Mouse (Mus musculus): ENCODE data around the gene Brdt. TPM values are rescaled to one million over a fixed set of nuclear protein-coding genes. Genes with fewer than 3 reads are reported as not detected.
"Not testable (repeated sequence)": the region's sequence is repeated elsewhere in the genome, so short reads cannot be mapped to it uniquely, and the experiment has no call there.

The Brdt gene
- total RNA-seq, 2 experiments from 2014 or later, result not detected

DNA sequence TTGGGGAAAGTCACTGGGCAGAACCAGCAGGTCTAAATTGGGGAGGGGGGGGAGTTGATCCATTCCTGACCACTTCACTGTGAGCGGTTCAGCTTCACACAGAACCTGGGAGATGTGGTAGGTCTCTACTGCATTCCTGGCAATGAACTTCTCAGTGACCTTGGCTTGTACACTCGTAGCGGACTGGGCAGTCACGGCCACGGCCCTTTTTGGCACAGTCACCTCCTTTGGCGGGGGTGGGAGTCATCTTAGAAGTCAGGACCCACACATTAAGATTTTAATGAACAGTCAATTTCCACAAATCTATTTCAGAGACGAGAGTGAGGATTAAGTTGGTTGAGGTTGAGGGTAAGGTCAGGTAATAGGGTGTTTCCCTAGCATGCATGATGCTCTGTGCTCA, 13.8 kb upstream of the Brdt start:
- ATAC-seq (replicated peaks; ENCODE audit: low FRiP score, poor library complexity, severe bottlenecking), result no peak

DNA sequence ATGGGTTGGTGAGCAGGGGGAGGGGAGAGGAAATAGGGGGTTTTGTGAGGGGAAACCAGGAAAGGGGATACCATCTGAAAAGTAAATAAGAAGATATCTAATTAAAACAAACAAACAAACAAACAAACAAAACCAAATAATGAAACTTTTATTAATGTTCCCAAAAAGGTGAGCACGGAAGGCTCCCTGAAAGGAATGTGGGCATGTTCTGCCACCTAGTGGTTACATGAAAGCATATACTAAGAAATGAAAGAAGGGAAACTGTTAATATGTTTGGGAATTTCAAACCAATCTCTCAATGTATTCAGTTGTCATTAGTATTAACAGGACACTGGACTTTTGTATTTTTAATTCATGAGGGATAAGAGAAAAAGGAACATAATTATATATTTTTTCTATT, 10.3 kb upstream of the Brdt start:
- ATAC-seq (replicated peaks; ENCODE audit: low FRiP score, poor library complexity, severe bottlenecking), result no peak

DNA sequence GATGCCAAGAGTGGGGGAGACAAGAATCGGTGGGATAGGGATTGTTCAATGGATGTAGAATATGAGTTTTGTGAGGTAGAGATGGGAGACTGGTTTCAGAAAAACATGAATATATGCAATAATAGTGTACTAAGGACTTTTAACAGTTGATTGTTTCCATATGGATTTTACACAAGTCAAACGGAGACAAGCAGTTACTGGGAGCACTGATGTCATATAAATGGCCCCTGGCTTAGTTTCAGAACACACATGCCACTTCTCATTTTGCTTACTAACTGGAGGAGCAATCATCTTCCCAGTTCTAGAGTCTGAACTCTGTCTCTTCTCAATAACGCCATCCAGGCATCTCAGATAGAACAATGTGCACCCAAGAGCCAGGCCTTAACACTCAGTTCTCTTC, 9.4 kb downstream of the Brdt start:
- no peak for ATAC-seq (replicated peaks; ENCODE audit: low FRiP score, poor library complexity, severe bottlenecking)

DNA sequence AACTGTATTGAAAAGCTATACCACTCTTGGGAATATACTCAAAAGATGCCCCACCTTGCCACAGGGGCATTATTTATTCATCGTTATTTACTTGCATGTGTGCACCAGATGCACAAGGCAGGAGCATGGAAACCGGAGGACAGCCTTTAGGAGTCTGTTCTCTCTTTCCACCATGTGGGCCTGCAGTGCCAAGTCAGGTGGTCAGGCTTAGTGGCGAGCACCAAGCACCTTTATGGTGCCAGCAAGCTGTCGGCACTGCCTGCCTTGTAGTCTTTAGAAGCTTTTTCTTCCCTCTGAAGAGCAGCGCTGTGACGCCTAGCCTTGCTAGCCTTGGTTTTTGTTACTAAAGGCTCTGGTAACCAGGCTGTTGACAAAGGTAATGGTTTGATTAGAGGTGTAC, 11.9 kb downstream of the Brdt start:
- ATAC-seq (replicated peaks; ENCODE audit: low FRiP score, poor library complexity, severe bottlenecking), result no peak

DNA sequence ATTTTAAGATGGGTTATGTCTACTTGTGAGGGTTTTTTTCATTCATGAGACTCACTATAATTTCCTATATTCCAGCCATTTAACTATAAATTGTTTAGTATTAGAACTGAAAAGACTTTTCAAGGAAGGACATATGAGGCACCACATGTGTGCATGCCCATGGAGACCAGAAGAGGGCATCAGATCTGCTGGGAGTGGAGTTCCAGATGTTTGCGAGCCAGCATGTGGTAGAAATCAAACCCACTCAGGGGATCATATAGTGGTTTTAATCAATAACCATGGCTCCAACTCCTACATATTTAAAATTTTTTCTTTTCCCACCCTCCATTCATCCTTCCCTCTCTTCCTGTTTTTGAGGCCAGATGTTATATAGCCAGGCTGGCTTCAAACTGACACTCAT, 15.3 kb downstream of the Brdt start:
- no peak for ATAC-seq (replicated peaks; ENCODE audit: low FRiP score, poor library complexity, severe bottlenecking)

DNA sequence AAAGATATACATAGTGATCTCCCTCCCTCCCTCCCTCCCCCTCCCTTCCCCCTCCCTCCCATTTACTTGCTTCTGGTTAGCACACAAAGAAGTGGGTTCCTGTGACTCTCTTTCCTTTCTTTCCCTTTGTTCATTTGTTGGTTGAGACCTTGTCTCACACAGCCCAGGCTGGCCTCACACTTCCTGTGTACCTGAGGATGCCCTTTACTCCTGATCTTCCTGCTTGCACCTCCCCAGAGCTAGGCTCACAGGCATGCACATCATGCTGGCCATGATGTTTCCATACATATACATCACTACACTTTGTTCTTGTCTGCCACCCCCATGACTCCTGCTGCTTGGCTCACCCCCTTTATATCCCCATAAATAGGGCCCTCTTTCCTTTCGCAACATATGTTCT, 21.6 kb downstream of the Brdt start:
- ATAC-seq (replicated peaks; ENCODE audit: low FRiP score, poor library complexity, severe bottlenecking), result no peak

DNA sequence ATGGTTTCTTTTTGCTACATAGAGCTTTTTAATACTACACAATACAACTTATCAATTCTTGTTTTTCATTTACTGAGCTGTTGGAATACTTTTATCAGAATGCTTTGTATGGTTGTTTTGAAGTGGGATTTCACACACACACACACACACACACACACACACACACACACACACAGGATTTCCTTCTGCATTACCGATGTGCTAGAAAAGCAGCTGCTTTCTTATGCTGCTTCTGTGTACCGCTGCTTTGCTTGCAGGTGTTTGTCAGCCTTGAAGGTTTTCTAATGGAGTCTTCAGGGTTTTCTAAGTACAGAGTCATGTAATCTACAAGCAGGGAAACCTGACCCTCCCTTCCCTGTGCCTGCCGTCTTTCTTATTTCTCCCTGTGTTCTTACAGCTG, 23.0 kb downstream of the Brdt start:
- no peak for ATAC-seq (replicated peaks; ENCODE audit: low FRiP score, poor library complexity, severe bottlenecking)

DNA sequence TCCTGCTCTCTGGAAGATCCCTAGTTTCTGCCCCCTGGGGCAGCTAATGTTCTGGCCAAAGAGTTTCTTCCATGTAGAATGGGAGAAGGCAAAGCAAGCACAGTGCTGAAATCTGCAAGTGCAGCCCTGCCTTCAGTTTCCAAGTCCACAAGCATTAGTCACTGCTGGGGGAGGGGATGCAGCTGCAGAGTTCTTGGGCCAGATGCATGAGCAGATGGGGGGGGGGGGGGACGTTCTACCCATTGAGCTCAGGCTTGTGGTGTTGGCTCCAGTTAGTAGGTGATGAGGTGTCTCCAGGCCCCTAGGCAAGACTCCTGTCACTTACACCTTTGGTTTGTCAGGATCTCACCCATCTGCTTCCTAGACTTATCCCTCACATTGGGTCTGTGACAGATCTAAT, 24.8 kb downstream of the Brdt start:
- ATAC-seq (replicated peaks; ENCODE audit: low FRiP score, poor library complexity, severe bottlenecking), result no peak

DNA sequence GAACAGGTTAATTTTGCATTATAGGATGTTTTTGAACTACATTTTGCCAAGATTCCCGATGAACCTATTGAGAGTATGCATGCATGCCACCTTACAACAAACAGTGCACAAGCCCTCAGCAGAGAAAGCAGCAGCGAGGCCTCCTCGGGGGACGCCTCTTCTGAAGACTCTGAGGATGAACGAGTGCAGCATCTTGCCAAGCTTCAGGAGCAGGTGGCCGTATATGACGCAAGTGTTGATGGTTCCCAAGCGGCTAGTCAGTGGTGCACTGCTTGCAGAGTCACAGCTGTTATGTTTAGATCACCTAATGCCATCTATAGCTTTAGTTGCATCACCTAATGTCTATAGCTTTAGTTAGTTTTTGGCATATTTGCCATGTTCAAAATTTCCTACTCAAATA, 26.8 kb downstream of the Brdt start:
- no peak for ATAC-seq (replicated peaks; ENCODE audit: low FRiP score, poor library complexity, severe bottlenecking)

DNA sequence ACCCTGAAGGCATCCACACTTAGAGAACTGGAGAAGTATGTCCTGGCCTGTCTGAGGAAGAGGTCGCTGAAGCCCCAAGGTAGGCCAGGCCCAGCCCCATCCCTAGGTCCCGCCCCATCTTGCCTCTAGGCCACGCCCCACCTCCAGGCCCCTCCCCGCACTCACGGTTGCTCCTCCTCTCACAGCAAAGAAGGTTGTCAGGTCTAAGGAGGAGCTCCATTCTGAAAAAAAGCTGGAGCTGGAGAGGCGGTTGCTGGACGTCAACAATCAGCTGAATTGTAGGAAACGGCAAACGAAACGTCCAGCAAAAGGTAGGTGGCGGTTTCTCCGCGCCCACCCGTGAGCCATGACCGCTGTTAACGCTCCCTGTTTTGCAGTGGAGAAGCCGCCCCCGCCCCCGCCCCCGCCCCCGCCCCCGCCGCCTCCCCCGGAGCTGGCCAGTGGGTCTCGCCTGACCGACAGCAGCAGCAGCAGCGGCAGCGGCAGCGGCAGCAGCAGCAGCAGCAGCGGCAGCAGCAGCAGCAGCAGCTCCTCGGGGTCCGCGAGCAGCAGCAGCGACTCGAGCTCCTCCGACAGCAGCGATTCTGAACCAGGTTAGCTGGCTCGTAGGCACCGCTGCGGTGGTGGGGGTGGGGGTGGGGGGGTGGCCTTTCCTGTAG, 28.6 kb downstream of the Brdt start:
- peak; percentile 97 for ATAC-seq (replicated peaks; ENCODE audit: low FRiP score, poor library complexity, severe bottlenecking)

DNA sequence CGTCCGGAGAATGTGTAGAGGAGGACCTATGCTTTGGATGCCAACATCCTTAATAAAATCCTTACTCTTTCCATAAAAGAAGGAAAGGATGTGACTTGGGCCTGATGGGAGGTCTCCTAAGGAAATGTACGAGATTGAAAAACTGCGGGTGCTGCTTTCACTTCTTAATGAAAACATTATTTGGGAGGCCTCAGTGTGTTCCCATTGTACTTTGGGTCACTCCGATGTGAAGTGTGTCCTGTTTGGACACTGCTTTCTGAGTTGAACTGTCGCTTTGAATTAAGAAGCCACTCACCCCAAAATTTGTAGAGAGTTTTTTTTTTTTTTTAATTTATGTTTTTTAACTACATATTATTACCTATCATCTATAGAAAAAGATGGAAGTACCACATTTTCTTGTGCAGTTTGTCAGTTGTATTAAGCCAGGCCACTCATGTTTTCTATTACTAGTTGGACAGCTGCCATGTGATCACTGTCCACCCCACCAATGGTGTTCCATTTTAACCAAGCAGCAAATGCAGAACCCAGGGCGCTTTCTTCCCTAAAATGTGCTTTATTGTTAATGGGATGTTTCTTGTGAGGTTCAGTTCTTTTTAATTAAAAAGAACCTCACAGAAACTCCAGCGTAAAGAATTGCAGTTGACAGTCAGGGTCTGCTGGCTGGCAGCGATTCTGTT, 29.2 kb downstream of the Brdt start:
- ATAC-seq (replicated peaks; ENCODE audit: low FRiP score, poor library complexity, severe bottlenecking), result no peak

DNA sequence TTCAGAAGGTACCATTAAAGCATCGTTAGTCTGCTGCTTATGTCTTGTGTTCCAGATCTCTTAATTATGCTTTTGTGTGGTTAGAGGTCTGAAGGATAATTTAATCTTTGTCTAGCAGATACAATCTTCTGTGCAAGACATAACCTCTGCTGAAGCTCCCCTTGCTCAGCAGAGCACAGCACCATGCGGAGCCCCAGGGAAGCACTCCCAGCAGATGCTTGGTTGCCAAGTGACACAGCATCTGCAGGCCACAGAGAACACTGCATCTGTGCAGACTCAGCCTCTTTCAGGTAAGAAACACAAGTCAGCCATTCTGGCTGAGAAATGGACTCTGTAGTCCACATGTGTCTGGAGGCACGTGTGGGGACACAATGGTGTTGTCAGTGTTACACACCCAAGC, 39.1 kb downstream of the Brdt start:
- ATAC-seq (replicated peaks; ENCODE audit: low FRiP score, poor library complexity, severe bottlenecking), result no peak

DNA sequence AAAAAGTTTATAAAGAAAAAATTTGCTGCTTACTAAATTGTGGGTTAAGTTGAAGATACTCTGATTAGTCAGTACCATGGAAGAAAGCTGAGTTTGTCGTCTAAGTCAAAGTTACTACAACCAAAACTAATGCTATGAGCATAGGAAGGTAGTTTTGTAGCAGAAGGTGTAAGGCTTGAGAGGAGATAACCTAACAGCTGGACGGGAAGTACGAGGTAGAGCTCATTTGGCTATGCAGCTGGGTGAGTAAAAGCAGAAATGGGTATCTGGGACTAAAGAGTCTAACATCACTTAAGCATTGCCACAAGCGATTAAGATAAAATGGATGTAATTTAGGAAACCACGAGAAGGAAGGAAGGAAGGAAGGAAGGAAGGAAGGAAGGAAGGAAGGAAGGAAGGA, 40.4 kb downstream of the Brdt start:
- ATAC-seq (replicated peaks; ENCODE audit: low FRiP score, poor library complexity, severe bottlenecking), result no peak

DNA sequence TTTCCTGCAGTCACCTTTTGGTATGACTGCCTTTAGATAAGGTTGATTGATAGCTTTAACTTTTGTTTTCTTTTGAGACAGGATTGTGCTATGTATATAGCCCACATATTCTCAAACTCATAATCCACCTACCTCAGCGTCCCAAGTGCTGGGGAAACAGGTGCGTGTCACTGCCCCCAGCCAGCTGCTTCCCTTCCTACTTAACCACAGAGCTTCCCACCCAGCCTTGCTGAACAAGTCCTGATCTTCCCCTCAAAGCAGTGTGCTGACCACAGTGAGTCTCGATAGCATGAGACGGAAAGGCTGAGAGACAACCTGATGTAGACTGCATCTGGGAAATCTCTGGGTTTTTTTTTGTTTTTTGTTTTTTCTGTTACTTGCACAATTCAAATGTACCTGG, 42.3 kb downstream of the Brdt start:
- ATAC-seq (replicated peaks; ENCODE audit: low FRiP score, poor library complexity, severe bottlenecking), result no peak

DNA sequence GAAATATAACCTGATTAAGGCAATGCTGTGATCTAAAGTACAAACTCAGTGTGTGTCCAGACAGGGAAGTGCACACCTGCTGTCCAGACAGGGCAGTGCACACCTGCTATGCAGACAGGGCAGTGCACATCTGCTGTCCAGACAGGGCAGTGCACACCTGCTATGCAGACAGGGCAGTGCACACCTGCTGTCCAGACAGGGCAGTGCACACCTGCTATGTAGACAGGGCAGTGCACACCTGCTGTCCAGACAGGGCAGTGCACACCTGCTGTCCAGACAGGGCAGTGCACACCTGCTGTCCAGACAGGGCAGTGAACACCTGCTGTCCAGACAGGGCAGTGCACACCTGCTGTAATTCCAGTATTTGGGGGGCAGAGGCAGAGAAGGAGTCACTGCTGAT, 55.5 kb downstream of the Brdt start:
- not testable (repeated sequence) for ATAC-seq (replicated peaks; ENCODE audit: low FRiP score, poor library complexity, severe bottlenecking)

DNA sequence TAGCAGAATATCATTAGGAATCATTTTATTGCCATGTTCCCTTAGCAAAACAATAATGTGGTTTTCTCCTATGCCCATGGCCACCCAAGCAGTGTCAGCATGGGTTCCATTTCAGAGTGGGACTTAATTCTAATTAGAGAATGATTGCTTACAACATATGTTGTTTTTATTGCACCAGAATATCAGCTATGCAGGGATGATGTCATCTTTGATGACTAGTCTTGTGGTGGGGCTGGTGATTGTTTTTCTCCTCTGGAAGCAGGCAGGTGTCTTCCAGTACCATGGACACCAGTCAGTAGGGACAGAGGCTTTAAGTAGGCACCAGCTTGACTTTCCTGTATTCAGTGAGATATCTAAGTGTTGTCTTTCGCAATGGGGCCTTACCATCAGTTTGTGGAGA, 56.8 kb downstream of the Brdt start:
- ATAC-seq (replicated peaks; ENCODE audit: low FRiP score, poor library complexity, severe bottlenecking), result no peak

DNA sequence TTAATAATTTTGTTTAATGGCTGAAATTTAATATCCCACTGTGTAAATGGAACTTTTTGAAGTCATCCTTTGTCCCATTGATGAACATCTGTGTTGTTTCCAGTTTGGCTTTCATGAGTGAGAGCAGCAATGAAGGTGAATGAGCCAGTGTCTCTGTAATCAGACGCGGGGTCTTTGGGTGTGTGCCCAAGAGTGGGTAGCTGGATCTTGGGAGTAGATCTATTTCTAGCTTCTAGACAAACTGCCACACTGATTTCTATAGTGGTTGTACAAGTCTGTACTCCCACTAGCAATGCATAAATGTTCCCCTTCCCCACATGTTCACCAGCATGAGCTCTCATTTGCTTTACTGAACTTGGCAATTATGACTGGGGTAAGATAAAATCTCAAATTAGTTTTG, 58.4 kb downstream of the Brdt start:
- ATAC-seq (replicated peaks; ENCODE audit: low FRiP score, poor library complexity, severe bottlenecking), result no peak

DNA sequence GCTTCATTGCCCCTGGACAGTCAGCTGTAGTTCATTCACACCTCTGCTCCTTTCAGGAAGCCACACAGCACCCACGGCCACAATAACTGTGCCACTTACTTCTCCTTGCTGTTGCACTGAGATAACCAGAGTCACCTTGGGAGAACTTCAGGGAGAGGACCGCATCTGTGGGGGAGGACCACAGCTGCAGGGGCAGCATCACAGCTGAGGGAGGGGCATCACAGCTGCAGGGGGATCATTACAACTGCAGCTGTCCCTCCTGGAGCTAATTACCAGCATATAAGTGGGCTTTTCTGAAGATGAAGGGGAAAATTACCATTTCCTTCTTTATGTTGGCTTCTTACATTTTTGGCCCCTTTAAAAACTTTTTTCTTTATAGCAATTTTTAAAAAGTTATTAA, 63.5 kb downstream of the Brdt start:
- no peak for ATAC-seq (replicated peaks; ENCODE audit: low FRiP score, poor library complexity, severe bottlenecking)

DNA sequence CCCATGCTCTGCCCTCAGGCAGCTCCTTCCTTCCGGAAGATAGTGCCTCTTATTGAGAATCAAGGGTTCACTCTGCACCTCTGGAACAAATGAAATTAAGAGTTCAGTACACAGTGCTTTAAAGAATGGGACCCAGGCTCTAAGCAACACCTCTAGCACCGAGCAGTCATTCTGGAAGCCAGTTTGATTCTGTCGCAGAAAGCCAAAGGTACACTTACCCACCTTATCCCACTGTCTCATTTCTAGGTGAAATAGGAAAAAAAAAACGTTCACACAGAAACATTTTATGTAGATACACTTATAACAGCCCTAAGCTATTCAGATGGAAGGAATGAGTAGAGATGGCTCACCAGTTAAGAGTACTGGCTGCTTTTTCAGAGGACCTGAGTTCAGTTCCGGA, 71.5 kb downstream of the Brdt start, which contains the start of gene Ephx4:
Gene Ephx4, plus strand, starts transcription at position 301 of the 400 bp plus-strand sequence.
- ATAC-seq (replicated peaks; ENCODE audit: low FRiP score, poor library complexity, severe bottlenecking), result no peak

DNA sequence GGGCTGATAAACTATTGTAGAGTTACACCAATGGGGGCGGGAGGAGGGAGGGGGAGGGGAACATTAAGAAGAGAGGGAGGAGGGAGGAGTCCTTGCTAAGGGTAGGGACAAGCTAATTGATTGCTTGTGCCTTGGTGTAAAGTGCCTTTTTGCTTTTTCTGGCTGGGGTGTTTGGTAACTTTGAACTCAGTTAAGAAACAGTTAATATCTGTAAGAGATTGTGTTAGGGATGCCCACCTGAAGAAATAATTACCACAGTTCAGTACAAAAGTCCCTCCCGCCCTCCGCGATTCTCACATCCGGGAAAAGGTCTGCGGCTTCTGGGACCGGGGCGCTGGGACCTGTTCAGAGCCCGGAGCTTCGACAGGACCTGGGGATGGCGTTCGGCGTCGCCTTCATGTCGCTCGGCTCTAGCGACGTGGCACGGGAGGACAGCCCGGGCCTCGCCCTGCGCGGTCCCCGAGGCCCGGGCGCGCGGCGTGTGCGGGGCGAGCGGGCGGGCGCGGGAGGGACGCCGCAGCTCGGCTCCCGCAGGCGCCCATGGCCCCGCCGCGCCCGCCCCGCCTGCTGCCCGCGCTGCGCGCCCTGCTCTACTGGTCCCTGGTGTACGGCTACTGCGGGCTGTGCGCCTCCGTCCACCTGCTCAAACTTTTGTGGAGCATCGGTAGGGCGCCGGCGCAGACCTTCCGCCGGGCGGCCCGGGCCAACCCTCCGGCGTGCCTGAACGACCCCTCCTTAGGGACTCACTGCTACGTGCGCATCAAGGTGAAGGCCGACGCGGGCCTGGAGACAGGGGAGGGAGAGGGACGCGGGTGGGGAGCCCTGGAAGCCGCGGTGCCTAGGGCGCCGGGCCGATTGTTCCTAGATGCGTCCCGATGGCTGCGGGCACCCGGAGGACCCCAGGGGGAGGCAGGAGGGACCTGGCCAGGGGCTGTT, 72.3 kb downstream of the Brdt start:
- ATAC-seq (replicated peaks; ENCODE audit: low FRiP score, poor library complexity, severe bottlenecking), result no peak

Data from erythroid progenitor cell, adult 5-6 weeks (primary cell).